Mouse (Mus musculus) adrenal gland, adult 8-10 months (tissue): ENCODE data around the gene Ndufs6. TPM values are rescaled to one million over a fixed set of nuclear protein-coding genes. Genes with fewer than 3 reads are reported as not detected.

Source experiments
- DNase-seq: peaks from one replicate; pipeline ENCODE4 v3.0.0; 2022
- total RNA-seq, 4 experiments: library from RNA; stranded (reverse); gene quantifications; 2 replicates each; pipeline ENCODE4 v1.2.4; 2022

Ndufs6 gene
- total RNA-seq, 4 experiments from 2014 or later, result 147 to 232 (median 199) TPM

- no peak for DNase-seq
These were observed 22.8 kb downstream of the Ndufs6 start for GRCm38 (mm10) chr13:73305398-73306084.

GRCm38 (mm10) chr13:73304729-73305128 is 23.6 kb downstream of the Ndufs6 start:
- no peak for DNase-seq

- DNase-seq, result no peak
These were observed 29.0 kb downstream of the Ndufs6 start for GRCm38 (mm10) chr13:73299322-73299721.

GRCm38 (mm10) chr13:73298717-73299116 is 29.6 kb downstream of the Ndufs6 start:
- DNase-seq, result no peak

- DNase-seq, result no peak
These were observed 37.2 kb downstream of the Ndufs6 start for GRCm38 (mm10) chr13:73291102-73291501.

- no peak for DNase-seq
These were observed 38.1 kb downstream of the Ndufs6 start for GRCm38 (mm10) chr13:73290206-73290605.

GRCm38 (mm10) chr13:73283534-73283933 is 44.8 kb downstream of the Ndufs6 start:
- no peak for DNase-seq

GRCm38 (mm10) chr13:73282407-73282806 is 45.9 kb downstream of the Ndufs6 start:
- DNase-seq, result no peak

GRCm38 (mm10) chr13:73279196-73279595 is 49.1 kb downstream of the Ndufs6 start:
- DNase-seq, result no peak

- no peak for DNase-seq
These were observed 50.5 kb downstream of the Ndufs6 start for GRCm38 (mm10) chr13:73277797-73278196.

GRCm38 (mm10) chr13:73277361-73277760 is 51.0 kb downstream of the Ndufs6 start:
- no peak for DNase-seq

GRCm38 (mm10) chr13:73273536-73273935 is 54.8 kb downstream of the Ndufs6 start:
- DNase-seq, result no peak

- no peak for DNase-seq
These were observed 55.5 kb downstream of the Ndufs6 start for GRCm38 (mm10) chr13:73272794-73273282.

GRCm38 (mm10) chr13:73271336-73272242 is 56.8 kb downstream of the Ndufs6 start:
- DNase-seq, result no peak

GRCm38 (mm10) chr13:73270451-73271081 is 57.8 kb downstream of the Ndufs6 start:
- no peak for DNase-seq

- DNase-seq, result no peak
These were observed 58.5 kb downstream of the Ndufs6 start for GRCm38 (mm10) chr13:73269891-73270290.

Other genes starting within 250 kb of the Ndufs6 start
- under 1 TPM in 1 of 4 experiments, not detected in 3; 0.15 TPM for gene Irx4, start 68.1 kb downstream of the Ndufs6 start, total RNA-seq
- 10 to 100 TPM; 58.8 to 75.6 (median 65.2) TPM for gene Mrpl36, start within 50 bp of the Ndufs6 start, total RNA-seq
- gene Lpcat1, start 138.7 kb upstream of the Ndufs6 start, total RNA-seq, result 10 to 100 TPM; 16.2 to 26.5 (median 20.5) TPM
- gene Slc6a3, start 208.2 kb upstream of the Ndufs6 start, total RNA-seq, result under 1 TPM in 1 of 4 experiments, not detected in 3; 0.15 TPM